Mouse (Mus musculus) embryonic fibroblast, embryonic 13.5 days (primary cell): ENCODE measurements around the gene Pip4k2b. TPM values are rescaled to one million over a fixed set of nuclear protein-coding genes. Genes with fewer than 3 reads are reported as not detected.

Experiments used
- H3K27ac ChIP-seq: 2 replicates; pipeline ENCODE4 v1.5.1; 2012; ENCODE audit warnings: low read length, control low read depth, inconsistent platforms; ENCODE audit not compliant: insufficient read depth
- H3K4me1 ChIP-seq: 2 replicates; pipeline ENCODE4 v1.6.1; 2011; ENCODE audit warnings: low read length; ENCODE audit not compliant: control insufficient read depth, insufficient read depth
- H3K4me3 ChIP-seq: 2 replicates; pipeline ENCODE4 v1.5.1; 2011; ENCODE audit warnings: mild to moderate bottlenecking, control low read depth, low read length; ENCODE audit not compliant: insufficient read depth
- CTCF ChIP-seq: IDR thresholded peaks from 2 replicates; pipeline ENCODE4 v1.5.1; 2011; ENCODE audit warnings: mild to moderate bottlenecking, control low read depth, low read length, moderate library complexity, borderline replicate concordance; ENCODE audit not compliant: insufficient read depth
- POLR2A ChIP-seq: IDR thresholded peaks from 2 replicates; pipeline ENCODE4 v1.6.1; 2011; ENCODE audit warnings: low read depth, mild to moderate bottlenecking, control low read depth, low read length, moderate library complexity
- polyA plus RNA-seq: library from polyadenylated mRNA; stranded (reverse); fragments of >200 nt; gene quantifications from 2 replicates; pipeline ENCODE4 v1.2.4, GENCODE M21; 2011; ENCODE audit warnings: low read depth; ENCODE audit not compliant: missing spikeins, insufficient read length

The Pip4k2b gene
- polyA plus RNA-seq, 1 experiment: 40.7 TPM

- peaks cover 7% of the 10 kb centered on the region for H3K4me1 ChIP-seq
- 0 out of 2 replicates have a peak overlapping the region, but pooled peaks have one; percentile 9 for H3K27ac ChIP-seq
- TF ChIP-seq POLR2A: no peak
- no peak for TF ChIP-seq CTCF
- peak overlapping the region; percentile 78 for H3K4me3 ChIP-seq
Observed at GRCm38 (mm10) chr11:97697891-97698529, 46.5 kb downstream of the Pip4k2b start.

- Histone ChIP-seq H3K4me1 (peaks cover 7% of the 10 kb centered on the region), H3K27ac (no peak overlapping the region), H3K4me3 (peak overlapping the region; percentile 78)
- TF ChIP-seq POLR2A: no peak
- no peak for TF ChIP-seq CTCF
Observed at GRCm38 (mm10) chr11:97697199-97697890, 47.2 kb downstream of the Pip4k2b start.

GRCm38 (mm10) chr11:97696669-97697068 lies 47.8 kb downstream of the Pip4k2b start:
- Histone ChIP-seq H3K4me1 (peaks cover 7% of the 10 kb centered on the region), H3K4me3 (no peak overlapping the region), H3K27ac (no peak overlapping the region)
- TF ChIP-seq POLR2A (no peak), CTCF (no peak)

DNA sequence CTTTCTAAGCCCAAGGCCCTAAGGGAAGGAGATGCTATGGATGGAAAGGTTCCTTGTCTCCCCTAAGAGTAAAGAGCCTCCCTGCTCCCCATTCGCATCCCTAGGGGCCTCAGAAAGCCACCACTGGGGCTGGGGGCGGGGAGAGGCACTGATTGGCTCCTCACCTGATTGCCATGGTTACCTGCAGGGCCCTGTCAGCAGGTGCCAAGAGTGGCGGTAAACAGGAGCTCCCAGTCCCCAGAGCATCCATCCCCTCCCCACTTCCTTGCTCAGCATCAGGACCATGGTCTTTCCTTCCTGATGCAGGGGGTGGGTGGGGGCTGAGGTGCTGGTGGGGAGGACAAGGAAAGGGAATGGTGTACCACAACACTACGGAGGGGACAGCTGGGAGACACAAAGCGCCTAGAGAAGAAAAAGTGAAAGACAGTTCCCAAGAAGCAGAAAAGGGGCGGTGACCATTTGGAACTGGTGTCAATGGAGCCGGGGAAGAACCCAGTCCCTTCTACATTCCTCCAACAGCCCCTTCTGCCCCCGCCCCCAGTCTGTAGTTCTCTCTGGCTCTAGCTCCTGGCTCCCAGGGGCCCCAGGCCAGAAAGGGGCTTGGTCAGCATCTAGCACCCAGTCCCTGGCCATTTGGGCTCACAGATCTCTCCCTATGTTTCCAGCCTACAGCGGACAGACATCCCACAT lies 48.6 kb downstream of the Pip4k2b start:
- peaks cover 7% of the 10 kb centered on the region for H3K4me1 ChIP-seq
- H3K4me3 ChIP-seq: no peak overlapping the region
- no peak for TF ChIP-seq CTCF
- no peak for TF ChIP-seq POLR2A
- H3K27ac ChIP-seq: no peak overlapping the region

- Histone ChIP-seq H3K27ac (no peak overlapping the region), H3K4me3 (no peak overlapping the region), H3K4me1 (peaks cover 7% of the 10 kb centered on the region)
- TF ChIP-seq CTCF (no peak), POLR2A (no peak)
Observed at GRCm38 (mm10) chr11:97694921-97695711, 49.4 kb downstream of the Pip4k2b start.

DNA sequence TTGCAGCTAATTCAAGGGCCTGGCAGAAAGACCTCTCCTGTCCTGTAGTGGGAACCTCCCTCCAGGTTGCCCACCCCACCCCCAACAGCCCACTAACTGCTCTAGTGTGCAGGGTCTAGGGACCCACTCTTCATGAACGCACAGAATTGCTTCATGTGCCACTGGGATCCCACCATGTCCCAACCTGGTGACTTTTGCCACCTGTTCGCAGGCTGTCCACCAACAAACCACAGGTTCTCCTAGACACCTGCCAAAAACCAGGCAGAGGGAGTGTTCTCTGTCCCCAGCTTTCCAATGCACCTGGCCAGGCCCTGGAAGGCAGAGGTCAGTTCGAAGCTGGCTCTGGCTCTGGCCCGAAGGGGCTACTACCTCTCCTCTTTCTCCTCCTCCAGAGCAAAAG lies 50.1 kb downstream of the Pip4k2b start:
- peaks cover 7% of the 10 kb centered on the region for H3K4me1 ChIP-seq
- H3K4me3 ChIP-seq: no peak overlapping the region
- H3K27ac ChIP-seq: no peak overlapping the region
- TF ChIP-seq CTCF (no peak), POLR2A (no peak)

GRCm38 (mm10) chr11:97689861-97690260 lies 54.6 kb downstream of the Pip4k2b start:
- peaks cover 9% of the 10 kb centered on the region for H3K4me1 ChIP-seq
- no peak overlapping the region for H3K27ac ChIP-seq
- H3K4me3 ChIP-seq: no peak overlapping the region
- TF ChIP-seq CTCF: peak; percentile 91
- no peak for TF ChIP-seq POLR2A

- peaks cover 9% of the 10 kb centered on the region for H3K4me1 ChIP-seq
- TF ChIP-seq CTCF (no peak), POLR2A (no peak)
- no peak overlapping the region for H3K27ac ChIP-seq
- H3K4me3 ChIP-seq: no peak overlapping the region
Observed at GRCm38 (mm10) chr11:97687061-97687460, 57.4 kb downstream of the Pip4k2b start.

GRCm38 (mm10) chr11:97686322-97686908 lies 58.1 kb downstream of the Pip4k2b start:
- Histone ChIP-seq H3K27ac (no peak overlapping the region), H3K4me3 (peak overlapping the region; percentile 30), H3K4me1 (peaks cover 9% of the 10 kb centered on the region)
- TF ChIP-seq CTCF: no peak
- TF ChIP-seq POLR2A: no peak
